Mouse (Mus musculus) limb, embryonic 10.5 days (tissue): ENCODE results near the gene Cdon. TPM values are rescaled to one million over a fixed set of nuclear protein-coding genes. Genes with fewer than 3 reads are reported as not detected.

Source experiments
- DNase-seq: peaks from one replicate; pipeline ENCODE4 v3.0.0-alpha.2; 2017; ENCODE audit warnings: low spot score
- H3K27ac ChIP-seq: fragments of 300-500 bp; sonication (generic); 2 replicates; pipeline ENCODE4 v1.5.1; 2016; ENCODE audit warnings: mild to moderate bottlenecking
- H3K27me3 ChIP-seq: fragments of 300-500 bp; sonication (generic); 2 replicates; pipeline ENCODE4 v1.6.1; 2016; ENCODE audit warnings: low read depth, mild to moderate bottlenecking; ENCODE audit not compliant: poor library complexity, severe bottlenecking
- H3K36me3 ChIP-seq: fragments of 300-500 bp; sonication (generic); 2 replicates; pipeline ENCODE4 v1.6.1; 2016; ENCODE audit warnings: mild to moderate bottlenecking, moderate library complexity
- H3K4me1 ChIP-seq: fragments of 300-500 bp; sonication (generic); 2 replicates; pipeline ENCODE4 v1.6.1; 2016
- H3K4me3 ChIP-seq: fragments of 300-500 bp; sonication (generic); 2 replicates; pipeline ENCODE4 v1.5.1; 2016; ENCODE audit warnings: mild to moderate bottlenecking, moderate library complexity
- H3K9me3 ChIP-seq: fragments of 300-500 bp; sonication (generic); replicated peaks from 2 replicates; pipeline ENCODE4 v1.6.1; 2016; ENCODE audit warnings: mild to moderate bottlenecking
- WGBS: fragments of 180-500 bp; shearing (Covaris S2); methylation state at CpG from one replicate; pipeline ENCODE4 v1.1.7; 2016; 5-methylcytosine and 5-hydroxymethylcytosine counted together
- polyA plus RNA-seq: library from polyadenylated mRNA; unstranded; fragments of >200 nt; fragmentation: Nextera tagmentation; extraction: Ambion mirVana; gene quantifications from 2 replicates; pipeline ENCODE4 v1.2.1, GENCODE M21; 2016

Cdon gene
- polyA plus RNA-seq, 1 experiment from 2014 or later, result 16.1 TPM

DNA sequence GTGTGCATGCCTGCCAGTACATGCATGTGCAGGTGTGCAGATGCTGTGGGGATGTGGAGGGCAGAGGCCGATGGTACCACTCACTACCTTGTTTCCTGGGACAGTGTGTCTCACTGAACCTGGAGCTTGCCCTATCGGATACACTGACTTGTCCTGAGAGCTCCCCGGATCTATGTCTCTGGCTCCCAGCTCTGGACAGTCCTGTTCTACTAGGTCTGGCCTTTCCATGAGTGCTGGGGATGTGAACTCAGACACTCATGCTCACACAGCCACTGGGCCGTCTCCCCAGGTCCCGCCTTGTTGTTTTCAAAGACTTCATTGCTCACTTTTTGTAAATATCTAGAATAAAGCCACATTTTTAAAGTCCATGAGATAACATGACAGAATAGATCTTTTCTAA lies 120.1 kb downstream of the Cdon start:
- H3K27ac ChIP-seq, result no peak overlapping the region
- H3K27me3 ChIP-seq, result no peaks in the 10 kb centered on the region
- H3K4me3 ChIP-seq, result no peak overlapping the region
- H3K9me3 ChIP-seq, result no peaks in the 10 kb centered on the region
- H3K36me3 ChIP-seq, result no peaks in the 10 kb centered on the region
- H3K4me1 ChIP-seq, result peaks cover 10% of the 10 kb centered on the region
- peak; percentile 29 for DNase-seq
- WGBS, result 91% methylated on average over 5 of the region's 5 CpGs

DNA sequence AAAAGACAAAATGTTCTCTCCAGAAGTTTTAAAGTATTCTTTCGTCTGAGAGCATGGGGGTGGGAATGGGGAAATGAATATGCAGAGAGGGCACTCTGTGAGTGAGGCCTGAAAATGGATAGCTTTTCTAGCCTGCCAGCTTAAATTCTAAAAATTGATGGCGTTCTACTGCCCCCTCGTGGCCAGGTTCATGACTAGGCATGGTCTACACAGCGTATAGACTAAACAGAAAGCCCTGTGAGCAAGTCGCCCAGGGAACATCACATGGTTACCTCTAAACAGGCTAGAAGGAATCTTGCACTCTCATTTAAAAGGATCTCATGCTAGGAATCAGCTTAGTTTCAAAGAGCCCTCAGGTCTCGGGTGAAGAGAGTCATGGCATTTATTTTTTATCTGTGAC lies 120.6 kb downstream of the Cdon start:
- no peak overlapping the region for H3K27ac ChIP-seq
- H3K27me3 ChIP-seq, result no peaks in the 10 kb centered on the region
- H3K9me3 ChIP-seq, result no peaks in the 10 kb centered on the region
- 12% methylated on average over 6 of the region's 6 CpGs for WGBS
- H3K36me3 ChIP-seq, result no peaks in the 10 kb centered on the region
- DNase-seq, result peak; percentile 93
- H3K4me3 ChIP-seq, result no peak overlapping the region
- peaks cover 10% of the 10 kb centered on the region for H3K4me1 ChIP-seq

- 74% methylated on average over 6 of the region's 6 CpGs for WGBS
- H3K4me3 ChIP-seq, result no peak overlapping the region
Measured at GRCm38 (mm10) chr9:35541941-35542340, 121.0 kb downstream of the Cdon start.

GRCm38 (mm10) chr9:35543099-35543860 lies 122.4 kb downstream of the Cdon start:
- Histone ChIP-seq H3K27me3 (no peaks in the 10 kb centered on the region), H3K27ac (no peak overlapping the region), H3K4me3 (no peak overlapping the region), H3K4me1 (peaks cover 2% of the 10 kb centered on the region), H3K9me3 (no peaks in the 10 kb centered on the region), H3K36me3 (no peaks in the 10 kb centered on the region)
- DNase-seq, result no peak
- WGBS, result 87% methylated on average over 14 of the region's 14 CpGs

More at GRCm38 (mm10) chr9:35541941-35542340, 121.0 kb downstream of the Cdon start:
- DNase-seq, result peak; percentile 7
- Histone ChIP-seq H3K27ac (no peak overlapping the region), H3K36me3 (no peaks in the 10 kb centered on the region), H3K9me3 (no peaks in the 10 kb centered on the region), H3K4me1 (peaks cover 10% of the 10 kb centered on the region), H3K27me3 (no peaks in the 10 kb centered on the region)

DNA sequence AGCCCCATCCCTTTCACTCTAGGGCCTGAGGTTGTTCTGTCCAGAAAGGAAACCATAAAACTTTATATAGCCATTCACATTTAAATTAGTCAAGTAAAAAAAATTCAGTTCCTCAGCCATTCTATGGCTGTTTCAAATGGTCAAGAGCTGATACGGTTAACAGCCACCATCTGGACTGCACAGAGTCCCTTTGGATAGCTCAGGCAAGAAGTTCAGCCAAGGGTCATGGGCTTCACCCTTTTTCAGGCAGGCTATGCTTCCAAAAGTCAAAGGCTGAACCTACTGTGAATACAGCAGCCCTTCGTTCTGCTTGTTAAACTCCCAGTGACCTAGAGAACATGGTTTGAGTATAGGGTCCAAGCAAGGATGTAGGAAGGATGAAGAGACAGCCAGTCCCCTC lies 123.7 kb downstream of the Cdon start:
- WGBS, result 71% methylated on average over 2 of the region's 2 CpGs
- Histone ChIP-seq H3K4me3 (no peak overlapping the region), H3K27ac (no peak overlapping the region), H3K27me3 (no peaks in the 10 kb centered on the region), H3K4me1 (no peaks in the 10 kb centered on the region; the same call in 1 of the 2 replicates), H3K9me3 (no peaks in the 10 kb centered on the region), H3K36me3 (no peaks in the 10 kb centered on the region)
- DNase-seq, result no peak

- H3K9me3 ChIP-seq, result no peaks in the 10 kb centered on the region
- H3K36me3 ChIP-seq, result no peaks in the 10 kb centered on the region
- no peaks in the 10 kb centered on the region for H3K27me3 ChIP-seq
- DNase-seq, result peak; percentile 26
- WGBS, result 75% methylated on average over 12 of the region's 12 CpGs
- no peaks in the 10 kb centered on the region; the same call in 1 of the 2 replicates for H3K4me1 ChIP-seq
- no peak overlapping the region for H3K27ac ChIP-seq
- H3K4me3 ChIP-seq, result no peak overlapping the region
Measured at GRCm38 (mm10) chr9:35545704-35546103, 124.8 kb downstream of the Cdon start.

DNA sequence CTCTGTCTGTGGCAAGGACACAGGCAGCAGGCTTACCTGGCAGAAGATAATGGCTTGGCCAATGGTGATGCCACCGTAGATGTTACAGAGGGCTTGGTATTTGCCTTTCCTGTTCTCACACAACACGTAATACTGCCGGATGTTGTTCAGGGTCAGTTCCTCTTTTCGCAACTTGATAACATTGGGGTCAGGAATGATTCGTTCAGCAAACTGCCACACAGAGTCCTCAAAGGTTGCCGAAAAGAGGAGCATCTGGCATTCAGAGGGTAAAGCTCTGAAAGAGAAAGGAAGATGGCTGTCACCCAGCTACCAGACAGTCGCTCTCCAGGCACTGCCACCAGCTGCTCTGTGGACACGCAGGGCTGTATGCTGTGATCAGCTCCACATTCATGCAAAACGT lies 125.8 kb downstream of the Cdon start:
- Histone ChIP-seq H3K27me3 (no peaks in the 10 kb centered on the region), H3K27ac (no peak overlapping the region), H3K36me3 (no peaks in the 10 kb centered on the region), H3K4me3 (no peak overlapping the region), H3K9me3 (no peaks in the 10 kb centered on the region), H3K4me1 (no peaks in the 10 kb centered on the region; the same call in 1 of the 2 replicates)
- 88% methylated on average over 9 of the region's 9 CpGs for WGBS
- DNase-seq, result no peak

GRCm38 (mm10) chr9:35548455-35548854 lies 127.5 kb downstream of the Cdon start:
- no peak for DNase-seq
- H3K27me3 ChIP-seq, result no peaks in the 10 kb centered on the region
- WGBS, result 89% methylated on average over 9 of the region's 9 CpGs
- no peak overlapping the region for H3K4me3 ChIP-seq
- no peaks in the 10 kb centered on the region for H3K36me3 ChIP-seq
- no peaks in the 10 kb centered on the region; the same call in 1 of the 2 replicates for H3K4me1 ChIP-seq
- no peak overlapping the region for H3K27ac ChIP-seq
- no peaks in the 10 kb centered on the region for H3K9me3 ChIP-seq

- Histone ChIP-seq H3K9me3 (no peaks in the 10 kb centered on the region), H3K36me3 (peaks cover 8% of the 10 kb centered on the region), H3K4me3 (no peak overlapping the region), H3K27ac (no peak overlapping the region), H3K27me3 (peaks cover 11% of the 10 kb centered on the region; the same call in 1 of the 2 replicates), H3K4me1 (peaks cover 19% of the 10 kb centered on the region)
- DNase-seq, result no peak
- 59% methylated on average over 12 of the region's 12 CpGs for WGBS
Measured at GRCm38 (mm10) chr9:35556494-35557102, 135.7 kb downstream of the Cdon start.

Other genes with a start within 250 kb of the Cdon start
- 86.0 and 92.3 TPM in 2 replicates for gene Dcps, start 245.1 kb upstream of the Cdon start, polyA plus RNA-seq
- 93.7 and 100 TPM in 2 replicates for gene Srpr, start 221.0 kb upstream of the Cdon start, polyA plus RNA-seq
- gene Tirap, start 220.8 kb upstream of the Cdon start, polyA plus RNA-seq, result 20.0 and 22.1 TPM in 2 replicates
- gene Foxred1, start 210.1 kb upstream of the Cdon start, polyA plus RNA-seq, result 56.7 and 57.1 TPM in 2 replicates
- gene Fam118b, start 153.3 kb upstream of the Cdon start, polyA plus RNA-seq, result 62.6 and 66.7 TPM in 2 replicates
- 35.6 and 36.8 TPM in 2 replicates for gene Rpusd4, start 153.3 kb upstream of the Cdon start, polyA plus RNA-seq
- not detected in 2 replicates for gene Gm1113, start 97.1 kb downstream of the Cdon start, polyA plus RNA-seq
- gene Ddx25, start 137.4 kb downstream of the Cdon start, polyA plus RNA-seq, result 4.9 and 6.0 TPM in 2 replicates
- gene Pus3, start 137.5 kb downstream of the Cdon start, polyA plus RNA-seq, result 21.2 and 22.3 TPM in 2 replicates
- gene Pate2, start 149.2 kb downstream of the Cdon start, polyA plus RNA-seq, result 1.2 and 1.4 TPM in 2 replicates
- gene Hyls1, start 149.3 kb downstream of the Cdon start, polyA plus RNA-seq, result 19.5 and 22.4 TPM in 2 replicates
- gene Pate4, start 190.8 kb downstream of the Cdon start, polyA plus RNA-seq, result 0.19 TPM in 1 of 2 replicates, not detected in the other
- 0.10 TPM in 1 of 2 replicates, not detected in the other for gene Pate3, start 227.1 kb downstream of the Cdon start, polyA plus RNA-seq